Mouse (Mus musculus) megakaryocyte-erythroid progenitor cell, adult 5-6 weeks (primary cell): ENCODE data around the gene Adcyap1r1. TPM values are rescaled to one million over a fixed set of nuclear protein-coding genes. Genes with fewer than 3 reads are reported as not detected.
A peak's percentile ranks its signal among the peaks of the same experiment; 100 is the strongest.

ENCODE experiments used
- ATAC-seq: replicated peaks from 2 replicates; pipeline ENCODE4 v1.8.0; 2016; ENCODE audit warnings: mild to moderate bottlenecking, inconsistent platforms; ENCODE audit not compliant: severe bottlenecking, poor library complexity, low FRiP score, low TSS enrichment
- total RNA-seq, 2 experiments: library from RNA; stranded (forward) in 1 of 2; stranded (reverse) in 1 of 2; fragments of 200-1000, 215-1000 nt in 1 of 2; fragments of >200 nt in 1 of 2; fragmentation: Nextera tagmentation in 1 of 2; gene quantifications; 2 replicates each; pipeline ENCODE4 v1.2.3; 2014 to 2017

Adcyap1r1 gene
- total RNA-seq, 2 experiments from 2014 or later = not detected

- ATAC-seq = no peak
These were observed 33.4 kb downstream of the Adcyap1r1 start for GRCm38 (mm10) chr6:55485216-55485615.

GRCm38 (mm10) chr6:55487726-55488125 is 35.9 kb downstream of the Adcyap1r1 start:
- no peak; the same call in 1 of the 2 replicates for ATAC-seq

GRCm38 (mm10) chr6:55496201-55496600 is 44.4 kb downstream of the Adcyap1r1 start:
- no peak for ATAC-seq

- no peak for ATAC-seq
These were observed 47.0 kb downstream of the Adcyap1r1 start for GRCm38 (mm10) chr6:55498753-55499152.

- no peak for ATAC-seq
These were observed 49.3 kb downstream of the Adcyap1r1 start for GRCm38 (mm10) chr6:55501061-55501460.

- no peak for ATAC-seq
These were observed 50.5 kb downstream of the Adcyap1r1 start for GRCm38 (mm10) chr6:55502309-55502708.

- peak; percentile 67; the same call in 1 of the 2 replicates for ATAC-seq
These were observed 53.2 kb downstream of the Adcyap1r1 start for GRCm38 (mm10) chr6:55504797-55505488.

GRCm38 (mm10) chr6:55506519-55506918 is 54.7 kb downstream of the Adcyap1r1 start:
- ATAC-seq = no peak

- no peak for ATAC-seq
These were observed 57.5 kb downstream of the Adcyap1r1 start for GRCm38 (mm10) chr6:55509130-55509870.

- peak; percentile 84 for ATAC-seq
These were observed 59.7 kb downstream of the Adcyap1r1 start for GRCm38 (mm10) chr6:55511212-55512065.

GRCm38 (mm10) chr6:55512066-55512703 is 60.4 kb downstream of the Adcyap1r1 start:
- ATAC-seq = no peak

GRCm38 (mm10) chr6:55513477-55513876 is 61.7 kb downstream of the Adcyap1r1 start:
- no peak for ATAC-seq

GRCm38 (mm10) chr6:55519605-55520201 is 67.9 kb downstream of the Adcyap1r1 start:
- peak; percentile 84; the same call in 1 of the 2 replicates for ATAC-seq

GRCm38 (mm10) chr6:55520237-55521095 is 68.7 kb downstream of the Adcyap1r1 start:
- no peak for ATAC-seq

- ATAC-seq = 0 out of 2 replicates have a peak, but pooled peaks have one; percentile 30
These were observed 84.7 kb downstream of the Adcyap1r1 start for GRCm38 (mm10) chr6:55536469-55536868.

- ATAC-seq = no peak
These were observed 87.4 kb downstream of the Adcyap1r1 start for GRCm38 (mm10) chr6:55539196-55539595.

GRCm38 (mm10) chr6:55542359-55542758 is 90.6 kb downstream of the Adcyap1r1 start:
- ATAC-seq = no peak

GRCm38 (mm10) chr6:55543345-55543744 is 91.6 kb downstream of the Adcyap1r1 start:
- no peak for ATAC-seq
